Mouse (Mus musculus) thymus, postnatal 14 days (tissue): Measurements from ENCODE around the gene Ylpm1.

Experiments used
- DNase-seq: peaks from one replicate; pipeline ENCODE4 v3.0.0; 2021

Gene Ylpm1

GRCm38 (mm10) chr12:85110698-85111592, 114.8 kb downstream of the Ylpm1 start, which contains the start of the genes Prox2 and Dlst:
Prox2 (minus strand) TSS chr12:85110759.
Dlst (plus strand) TSS chr12:85110833.
- DNase-seq = peak; percentile 88

GRCm38 (mm10) chr12:85112550-85113251, 116.6 kb downstream of the Ylpm1 start:
- DNase-seq = no peak

GRCm38 (mm10) chr12:85113337-85113736, 117.2 kb downstream of the Ylpm1 start:
- DNase-seq = no peak

- no peak for DNase-seq
Measured at GRCm38 (mm10) chr12:85113917-85114316, 117.8 kb downstream of the Ylpm1 start.

GRCm38 (mm10) chr12:85115678-85116077, 119.6 kb downstream of the Ylpm1 start:
- no peak for DNase-seq
